ENCODE assay signal across 8 mouse cellular contexts in the genomic region with DNA sequence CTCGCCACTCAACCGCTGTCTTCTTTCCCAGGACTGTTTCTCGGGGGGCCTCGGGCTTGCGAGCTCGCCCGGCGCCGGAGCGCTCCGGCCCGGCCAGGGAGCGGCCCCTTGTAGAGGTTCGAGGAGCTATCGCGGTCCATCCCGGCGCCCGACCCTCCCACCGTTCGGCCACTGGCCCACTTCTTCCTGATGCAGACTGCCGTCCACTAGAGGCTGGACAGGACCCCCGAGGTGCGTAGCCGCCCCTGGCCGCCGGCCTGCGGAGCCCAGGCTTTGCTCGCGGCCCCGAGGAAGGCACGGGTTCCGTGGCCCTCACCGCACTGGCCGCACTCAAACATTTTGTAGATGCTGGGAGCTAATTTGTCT. TPM values are rescaled to one million over a fixed set of nuclear protein-coding genes. Genes with fewer than 3 reads are reported as not detected.
DNase-seq lines count a peak whose midpoint lies in the region; ATAC-seq and TF ChIP-seq lines count a peak whose summit lies in the region.

No protein-coding gene starts in this region.

- WGBS in hindbrain, embryonic 10.5 days, result 17% methylated on average over 34 of the region's 35 CpGs
- WGBS in lung, embryonic 14.5 days, result 7% methylated on average over 27 of the region's 35 CpGs

- H3K4me3 ChIP-seq in ES-E14 (ENCODE audit: insufficient read depth in 1 of 2, low read depth in 1 of 2, low read length in 2 of 2, poor library complexity in 1 of 2, severe bottlenecking in 1 of 2), result peak overlapping the region; percentile 81 to 94
- peak overlapping the region; percentile 66 for H3K4me3 ChIP-seq in hindbrain, embryonic 10.5 days
- H3K4me3 ChIP-seq in lung, embryonic 14.5 days (ENCODE audit: low read depth, low read length), result peak overlapping the region; percentile 59

- H3K4me2 ChIP-seq in lung, embryonic 14.5 days, result peak overlapping the region; percentile 61

- no peaks in the 10 kb centered on the region for H3K9me3 ChIP-seq in ES-E14 (ENCODE audit: control insufficient read depth, insufficient read depth, low read depth, low read length)
- H3K9me3 ChIP-seq in hindbrain, embryonic 10.5 days, result no peaks in the 10 kb centered on the region
- H3K9me3 ChIP-seq in lung, embryonic 14.5 days (ENCODE audit: low read depth, low read length), result no peaks in the 10 kb centered on the region

- H3K36me3 ChIP-seq in ES-E14 (ENCODE audit: control insufficient read depth, insufficient read depth, low read length, poor library complexity, severe bottlenecking), result no peaks in the 10 kb centered on the region
- H3K36me3 ChIP-seq in hindbrain, embryonic 10.5 days, result no peaks in the 10 kb centered on the region
- no peaks in the 10 kb centered on the region for H3K36me3 ChIP-seq in lung, embryonic 14.5 days (ENCODE audit: insufficient read depth)

- peak overlapping the region; percentile 81 for H3K9ac ChIP-seq in ES-E14 (ENCODE audit: insufficient read depth, low read depth, low read length, poor library complexity, severe bottlenecking)
- H3K9ac ChIP-seq in lung, embryonic 14.5 days, result peak overlapping the region; percentile 67

- no peak overlapping the region for H3K27ac ChIP-seq in ES-E14 (ENCODE audit: insufficient read depth, low read depth, low read length, poor library complexity, severe bottlenecking)
- H3K27ac ChIP-seq in hindbrain, embryonic 10.5 days, result peak overlapping the region; percentile 92
- peak overlapping the region; percentile 52; the same call in 1 of the 2 replicates for H3K27ac ChIP-seq in lung, embryonic 14.5 days (ENCODE audit: low read depth)

- in situ Hi-C loops in ES-E14 (cut with MboI; ENCODE audit: low sequenced_read_pairs in 2 of 2, unreplicated experiment in 2 of 2), result no loop called here

- peak; percentile 8 to 16 for DNase-seq in layer of hippocampus, postnatal 25 days (ENCODE audit: extremely low spot score in 1 of 2, low spot score in 1 of 2)
- no peak for DNase-seq in layer of hippocampus, adult 9-10 months (ENCODE audit: low spot score)
- DNase-seq in ES-E14 (ENCODE audit: low read depth, low spot score), result no peak
- DNase-seq in cerebellum, postnatal 10 days, result peak; percentile 66 to 69
- no peak for DNase-seq in hindbrain, embryonic 10.5 days (ENCODE audit: low spot score)
- DNase-seq in lung, embryonic 14.5 days, result no peak
- peak; percentile 21 for DNase-seq in ovary, postnatal 36 days (ENCODE audit: low spot score)
- DNase-seq in layer of hippocampus, adult 9-11 months, result no peak

- H3K4me1 ChIP-seq in ES-E14 (ENCODE audit: control insufficient read depth in 2 of 2, insufficient read depth in 2 of 2, low read length in 2 of 2, poor library complexity in 1 of 2), result no peaks in the 10 kb centered on the region
- no peaks in the 10 kb centered on the region for H3K4me1 ChIP-seq in hindbrain, embryonic 10.5 days (replicated peaks)
- H3K4me1 ChIP-seq in lung, embryonic 14.5 days (ENCODE audit: insufficient read depth), result no peaks in the 10 kb centered on the region

- no peak for TF ChIP-seq CTCF in lung, embryonic 14.5 days (IDR thresholded peaks at IDR 0.05; ENCODE audit: low read depth)

- peaks cover 90% of the 10 kb centered on the region for H3K27me3 ChIP-seq in hindbrain, embryonic 10.5 days (ENCODE audit: insufficient read depth, poor library complexity, severe bottlenecking)
- peaks cover 15% of the 10 kb centered on the region; the same call in 1 of the 2 replicates for H3K27me3 ChIP-seq in lung, embryonic 14.5 days (ENCODE audit: insufficient read depth, low read length)

- ATAC-seq in lung, embryonic 14.5 days (ENCODE audit: insufficient read depth), result peak; percentile 54; the same call in 1 of the 2 replicates

TF ChIP-seq in ES-E14, 5 proteins besides CTCF, POLR2A, EP300 and RAD21:
- TF ChIP-seq HCFC1 (IDR thresholded peaks at IDR 0.05; ENCODE audit: borderline replicate concordance, insufficient read depth, low read length) (no peak), MAFK (IDR thresholded peaks at IDR 0.05; ENCODE audit: insufficient read depth, low read depth, low read length) (no peak), ZNF384 (IDR thresholded peaks at IDR 0.05; ENCODE audit: low read depth, low read length) (no peak), CHD2 (IDR thresholded peaks at IDR 0.05; ENCODE audit: low read depth, low read length) (no peak), ZC3H11A (IDR thresholded peaks at IDR 0.05; ENCODE audit: borderline replicate concordance, low read depth, low read length) (no peak)

RNA-seq across cellular contexts. Expression of a gene that starts 0.8 kb away (rescaled TPM):
- 10 to 100 TPM; 27.2 to 32.4 TPM for total RNA-seq in layer of hippocampus, postnatal 25 days (2021)
- 5.0 and 5.7 TPM in 2 replicates for total RNA-seq in ES-E14 (2012; rRNA removed)
- polyA plus RNA-seq in hindbrain, embryonic 10.5 days (2016; fragmentation: Nextera tagmentation; extraction: Ambion mirVana), result 6.8 and 9.3 TPM in 2 replicates
- 9.1 and 10.4 TPM in 2 replicates for polyA plus RNA-seq in lung, embryonic 14.5 days (2014; fragmentation: Nextera tagmentation; extraction: Ambion mirVana)

RNA-seq across cellular contexts. Expression of a gene that starts 22.5 kb away (rescaled TPM):
- total RNA-seq in layer of hippocampus, postnatal 25 days (2021), result 100 to 1,000 TPM in 1 of 2 experiments, 10 to 100 TPM in 1; 99.8 to 162 TPM
- 89.0 and 137 TPM in 2 replicates for total RNA-seq in ES-E14 (2012; rRNA removed)
- polyA plus RNA-seq in hindbrain, embryonic 10.5 days (2016; fragmentation: Nextera tagmentation; extraction: Ambion mirVana), result 95.3 and 101 TPM in 2 replicates
- polyA plus RNA-seq in lung, embryonic 14.5 days (2014; fragmentation: Nextera tagmentation; extraction: Ambion mirVana), result 73.0 and 116 TPM in 2 replicates

Comparison
In these comparisons a context has a peak if more than half of its experiments do, and no peak if none do; other contexts are left out.
1. DNase-seq: peak in layer of hippocampus, postnatal 25 days (2 of 2), cerebellum, postnatal 10 days (2 of 2) and ovary, postnatal 36 days (single experiment); none in layer of hippocampus, adult 9-10 months (single experiment), ES-E14 (single experiment), hindbrain, embryonic 10.5 days (single experiment), lung, embryonic 14.5 days (single experiment) and layer of hippocampus, adult 9-11 months (single experiment).
2. Peak in every context shown above with its lines, with median percentiles within 50 percentile points of each other: H3K4me3 ChIP-seq.